Mouse (Mus musculus) hindbrain, postnatal 0 days (tissue): ENCODE measurements around the gene Actr5. TPM values are rescaled to one million over a fixed set of nuclear protein-coding genes. Genes with fewer than 3 reads are reported as not detected.

Source experiments
- ATAC-seq: fragments of 200-750 bp; cut with Nextera tagmentation; 2 replicates; pipeline ENCODE4 v1.8.0; 2017; ENCODE audit warnings: mild to moderate bottlenecking, moderate TSS enrichment, moderate library complexity
- DNase-seq: peaks from one replicate; pipeline ENCODE4 v3.0.0-alpha.2; 2015; ENCODE audit warnings: low spot score
- H3K27ac ChIP-seq: fragments of 300-500 bp; sonication (generic); 2 replicates; pipeline ENCODE4 v1.5.1; 2014; ENCODE audit warnings: mild to moderate bottlenecking
- H3K27me3 ChIP-seq: fragments of 300-500 bp; sonication (generic); 2 replicates; pipeline ENCODE4 v1.6.1; 2014; ENCODE audit warnings: low read length, mixed read lengths; ENCODE audit not compliant: insufficient read depth
- H3K36me3 ChIP-seq: fragments of 300-500 bp; sonication (generic); 2 replicates; pipeline ENCODE4 v1.6.1; 2014; ENCODE audit warnings: low read length, mixed read lengths; ENCODE audit not compliant: insufficient read depth
- H3K4me1 ChIP-seq: fragments of 300-500 bp; sonication (generic); 2 replicates; pipeline ENCODE4 v1.6.1; 2014; ENCODE audit warnings: antibody characterized with exemption, low read length, mixed read lengths; ENCODE audit not compliant: insufficient read depth
- H3K4me2 ChIP-seq: fragments of 300-500 bp; sonication (generic); 2 replicates; pipeline ENCODE4 v1.6.1; 2014; ENCODE audit warnings: low read depth, mild to moderate bottlenecking, low read length, moderate library complexity, mixed read lengths
- H3K4me3 ChIP-seq: fragments of 300-500 bp; sonication (generic); 2 replicates; pipeline ENCODE4 v1.5.1; 2014; ENCODE audit warnings: low read length
- H3K9ac ChIP-seq: fragments of 300-500 bp; sonication (generic); replicated peaks from 2 replicates; pipeline ENCODE4 v1.6.1; 2014; ENCODE audit warnings: mild to moderate bottlenecking, low read length, moderate library complexity, mixed read lengths
- H3K9me3 ChIP-seq: fragments of 300-500 bp; sonication (generic); 2 replicates; pipeline ENCODE4 v1.6.1; 2016; ENCODE audit warnings: low read length, mixed read lengths
- CTCF ChIP-seq: IDR thresholded peaks from 2 replicates; pipeline ENCODE4 v1.5.1; 2016; ENCODE audit warnings: antibody characterized with exemption, control low read depth, low read depth
- WGBS: fragments of 180-500 bp; shearing (Covaris S2); extraction: QIAGEN DNeasy Blood & Tissue Kit; methylation state at CpG from one replicate; pipeline ENCODE4 v1.1.7; 2014; 5-methylcytosine and 5-hydroxymethylcytosine counted together
- polyA plus RNA-seq: library from polyadenylated mRNA; unstranded; fragments of >200 nt; fragmentation: Nextera tagmentation; extraction: Ambion mirVana; gene quantifications from 2 replicates; pipeline ENCODE4 v1.2.1, GENCODE M21; 2015
- total RNA-seq: library from RNA; depleted of rRNA; stranded (reverse); fragments of >200 nt; gene quantifications from 2 replicates; pipeline ENCODE4 v1.2.3, GENCODE M21; 2014

Actr5 gene
- total and polyA plus RNA-seq, 2 experiments from 2014 or later = 8.0 to 25.4 TPM

- H3K27me3 ChIP-seq = no peaks in the 10 kb centered on the region
- DNase-seq = no peak
- no peak for ATAC-seq
- no peak for TF ChIP-seq CTCF
- H3K4me2 ChIP-seq = no peak within 1 kb of the TSS
- WGBS = 83% methylated on average over 4 of the region's 4 CpGs
- no peak within 1 kb of the TSS for H3K9ac ChIP-seq
- no peak within 1 kb of the TSS for H3K27ac ChIP-seq
- H3K4me1 ChIP-seq = peaks cover 10% of the 10 kb centered on the region
- H3K4me3 ChIP-seq = no peak within 1 kb of the TSS
- H3K36me3 ChIP-seq = no peaks in the 10 kb centered on the region
- H3K9me3 ChIP-seq = no peaks in the 10 kb centered on the region
Measured at GRCm38 (mm10) chr2:158665098-158665497, 40.4 kb downstream of the Actr5 start, which contains the start of gene Ppp1r16b. Gene Ppp1r16b, plus strand, starts transcription at chr2:158665398.

DNA sequence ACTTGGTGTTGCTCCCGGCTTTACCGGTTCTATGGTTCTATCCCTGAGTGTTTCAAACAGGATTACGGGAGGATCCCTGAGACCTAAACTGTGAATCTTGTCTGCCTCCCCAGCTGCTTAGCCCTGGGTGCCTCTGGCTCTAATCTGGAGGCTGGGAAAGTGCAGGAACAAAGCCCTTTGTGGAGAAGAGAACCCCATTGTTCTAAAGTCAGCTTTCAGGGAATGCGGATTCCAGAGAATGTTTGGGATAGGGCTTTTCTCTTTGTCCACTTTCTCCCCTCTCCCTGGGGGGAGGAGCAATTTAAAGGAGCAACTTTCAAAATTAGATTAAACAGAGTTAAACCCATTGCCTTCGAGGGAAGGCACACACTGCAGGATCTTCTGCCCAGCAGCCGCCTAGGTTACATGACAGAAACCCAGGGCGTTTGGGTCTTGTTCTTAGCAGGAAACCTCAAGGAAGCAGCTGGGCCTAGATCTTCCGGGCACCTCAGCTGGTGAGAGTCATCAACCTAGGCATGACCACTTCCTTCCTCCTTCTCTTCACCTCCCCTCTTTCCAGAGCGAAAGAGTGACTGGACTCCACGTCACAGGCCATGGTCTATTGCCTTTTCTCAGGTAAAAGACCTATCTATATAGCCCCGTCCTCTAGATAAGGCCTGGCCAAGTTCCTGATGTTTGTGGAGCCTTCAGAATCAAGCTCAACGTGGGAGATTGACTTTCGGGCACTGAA lies 41.5 kb downstream of the Actr5 start:
- H3K9ac ChIP-seq = no peak overlapping the region
- peak overlapping the region; percentile 85; the same call in 1 of the 2 replicates for H3K4me2 ChIP-seq
- WGBS = 43% methylated on average over 13 of the region's 13 CpGs
- H3K36me3 ChIP-seq = no peaks in the 10 kb centered on the region
- peak overlapping the region; percentile 85; the same call in 1 of the 2 replicates for H3K27ac ChIP-seq
- no peak for ATAC-seq
- no peaks in the 10 kb centered on the region for H3K9me3 ChIP-seq
- peaks cover 11% of the 10 kb centered on the region for H3K4me1 ChIP-seq
- no peak for TF ChIP-seq CTCF
- H3K4me3 ChIP-seq = peak overlapping the region; percentile 66
- no peaks in the 10 kb centered on the region for H3K27me3 ChIP-seq
- no peak for DNase-seq

DNA sequence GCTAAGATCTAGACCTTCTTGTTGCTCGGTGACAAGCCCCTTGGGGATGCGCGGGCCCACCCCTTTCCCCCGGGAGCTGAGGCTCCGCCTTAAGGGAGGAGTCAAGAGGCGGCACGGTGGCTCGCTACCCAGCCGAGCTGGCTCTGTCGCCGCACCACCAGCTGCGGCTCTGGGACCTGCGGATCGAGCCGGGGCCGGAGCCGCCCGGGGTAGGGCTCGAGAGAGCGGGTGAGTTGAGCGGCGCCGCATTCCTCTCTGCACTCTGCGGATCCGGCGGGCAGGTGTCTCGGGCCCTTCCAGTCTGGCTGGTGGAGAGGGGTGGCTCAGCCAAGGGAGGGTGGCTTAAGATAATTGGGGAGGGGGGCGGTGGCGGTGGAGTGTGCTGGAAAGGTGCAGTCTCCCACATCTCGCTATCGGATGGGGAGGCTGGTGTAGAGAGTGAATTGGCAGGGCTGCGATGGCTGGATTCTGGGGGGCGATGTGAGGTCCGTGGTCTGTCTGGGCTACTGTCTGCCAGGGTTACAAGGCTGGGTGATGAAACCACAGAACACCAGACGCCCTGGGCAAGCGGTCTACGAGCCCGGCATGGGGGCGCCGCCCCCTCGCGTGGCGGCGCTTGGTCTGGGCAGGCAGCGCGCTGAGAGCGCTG lies 42.5 kb downstream of the Actr5 start:
- Histone ChIP-seq H3K4me2 (peak overlapping the region; percentile 85), H3K27ac (peak overlapping the region; percentile 85), H3K4me1 (peaks cover 11% of the 10 kb centered on the region), H3K27me3 (no peaks in the 10 kb centered on the region), H3K36me3 (no peaks in the 10 kb centered on the region), H3K4me3 (peak overlapping the region; percentile 66), H3K9me3 (no peaks in the 10 kb centered on the region), H3K9ac (peak overlapping the region; percentile 78)
- no peak for TF ChIP-seq CTCF
- under 1% methylated on average over 46 of the region's 47 CpGs for WGBS
- ATAC-seq (peak; percentile 77), DNase-seq (peak; percentile 89)

- Histone ChIP-seq H3K27me3 (no peaks in the 10 kb centered on the region), H3K9ac (peak overlapping the region; percentile 78), H3K9me3 (no peaks in the 10 kb centered on the region), H3K27ac (peak overlapping the region; percentile 85), H3K4me2 (peak overlapping the region; percentile 85), H3K36me3 (no peaks in the 10 kb centered on the region), H3K4me3 (peak overlapping the region; percentile 66), H3K4me1 (peaks cover 11% of the 10 kb centered on the region)
- under 1% methylated on average over 54 of the region's 54 CpGs for WGBS
- DNase-seq (peak; percentile 65), ATAC-seq (peak; percentile 68)
- TF ChIP-seq CTCF = peak; percentile 36
Measured at GRCm38 (mm10) chr2:158667671-158668432, 43.2 kb downstream of the Actr5 start.

DNA sequence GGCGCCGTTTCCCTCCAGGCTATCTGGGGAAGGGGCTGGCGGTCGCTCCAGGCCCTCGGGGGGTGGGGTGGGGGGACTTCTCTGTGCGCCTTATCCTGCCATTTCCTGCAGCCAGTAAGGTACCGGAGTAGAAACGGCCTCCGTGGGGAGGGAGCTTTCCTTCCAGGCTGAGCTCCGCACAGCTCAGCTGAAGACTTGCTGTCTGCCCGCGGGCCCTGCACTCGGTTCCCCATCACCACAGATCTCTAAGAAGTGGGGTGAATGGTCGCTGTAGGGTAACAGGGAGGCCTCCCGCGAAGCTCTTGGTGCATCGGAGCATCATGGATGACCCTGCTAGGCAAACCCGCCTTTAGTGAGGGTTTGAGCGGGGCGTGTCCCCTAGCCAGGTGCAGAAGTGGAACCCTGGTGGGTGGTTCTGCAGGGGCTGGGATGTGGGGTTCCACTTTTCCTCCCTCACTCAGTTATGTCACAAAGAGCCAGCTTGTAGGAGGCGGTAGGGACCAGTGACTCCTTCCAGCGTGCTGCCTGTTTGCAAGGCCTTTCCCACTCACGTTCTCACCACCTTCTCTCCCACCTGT lies 43.8 kb downstream of the Actr5 start:
- TF ChIP-seq CTCF = no peak
- Histone ChIP-seq H3K36me3 (no peaks in the 10 kb centered on the region), H3K4me2 (peak overlapping the region; percentile 85), H3K27ac (peak overlapping the region; percentile 85), H3K4me3 (peak overlapping the region; percentile 66), H3K4me1 (peaks cover 17% of the 10 kb centered on the region), H3K9me3 (no peaks in the 10 kb centered on the region), H3K9ac (peak overlapping the region; percentile 78), H3K27me3 (no peaks in the 10 kb centered on the region)
- WGBS = 11% methylated on average over 23 of the region's 23 CpGs
- DNase-seq (no peak), ATAC-seq (peak; percentile 21; the same call in 1 of the 2 replicates)
